Mouse (Mus musculus): ENCODE measurements around the gene Ccs.

GRCm38 (mm10) chr19:4839149-4839548, at the start of gene Ccs, which contains the start of gene Ccdc87:
- peak; percentile 97 for TF ChIP-seq POLR2A (IDR thresholded peaks at IDR 0.05; ENCODE audit: low read depth, low read length)
- TF ChIP-seq CTCF (IDR thresholded peaks at IDR 0.05; ENCODE audit: borderline replicate concordance, insufficient read depth, low read length), result no peak

Data from embryonic fibroblast, embryonic 13.5 days (primary cell).